Mouse (Mus musculus): Measurements from ENCODE around the gene E030018B13Rik. TPM values are rescaled to one million over a fixed set of nuclear protein-coding genes. Genes with fewer than 3 reads are reported as not detected.

The E030018B13Rik gene
- 0.17 and 0.23 TPM in 2 replicates for polyA plus RNA-seq (2015; fragmentation: Nextera tagmentation; extraction: Ambion mirVana)

- no peak within 1 kb of the TSS for H3K27ac ChIP-seq
- H3K4me3 ChIP-seq, result no peak within 1 kb of the TSS
- ATAC-seq (replicated peaks), result no peak
- no peaks in the 10 kb centered on the region for H3K9me3 ChIP-seq
- H3K27me3 ChIP-seq (replicated peaks), result no peaks in the 10 kb centered on the region
- H3K36me3 ChIP-seq (replicated peaks), result no peaks in the 10 kb centered on the region
- peaks cover 39% of the 10 kb centered on the region for H3K4me1 ChIP-seq
- H3K4me2 ChIP-seq, result no peak within 1 kb of the TSS
- 95% methylated on average over 6 of the region's 6 CpGs for WGBS
- no peak within 1 kb of the TSS for H3K9ac ChIP-seq
Measured at GRCm38 (mm10) chr7:63916268-63916907, at the start of gene E030018B13Rik. TSS of gene E030018B13Rik (plus strand) at chr7:63916857.

- Histone ChIP-seq H3K4me1 (no peaks in the 10 kb centered on the region), H3K9me3 (no peaks in the 10 kb centered on the region), H3K9ac (no peak overlapping the region), H3K36me3 (replicated peaks) (no peaks in the 10 kb centered on the region), H3K27ac (no peak overlapping the region), H3K27me3 (replicated peaks) (no peaks in the 10 kb centered on the region), H3K4me3 (no peak overlapping the region), H3K4me2 (no peak overlapping the region)
- 68% methylated on average over 6 of the region's 6 CpGs for WGBS
- ATAC-seq (replicated peaks), result no peak
Measured at GRCm38 (mm10) chr7:63868356-63868918, 48.2 kb upstream of the E030018B13Rik start.

GRCm38 (mm10) chr7:63871698-63872097, 45.0 kb upstream of the E030018B13Rik start:
- WGBS, result 91% methylated on average over 6 of the region's 6 CpGs
- ATAC-seq (replicated peaks), result no peak

GRCm38 (mm10) chr7:63873880-63874279, 42.8 kb upstream of the E030018B13Rik start:
- ATAC-seq (replicated peaks), result no peak
- H3K9ac ChIP-seq, result no peak overlapping the region
- H3K9me3 ChIP-seq, result no peaks in the 10 kb centered on the region
- no peaks in the 10 kb centered on the region for H3K4me1 ChIP-seq
- no peak overlapping the region for H3K4me3 ChIP-seq
- WGBS, result 72% methylated on average over 12 of the region's 12 CpGs
- H3K27me3 ChIP-seq (replicated peaks), result no peaks in the 10 kb centered on the region
- no peaks in the 10 kb centered on the region for H3K36me3 ChIP-seq (replicated peaks)
- no peak overlapping the region for H3K27ac ChIP-seq
- no peak overlapping the region for H3K4me2 ChIP-seq

More at GRCm38 (mm10) chr7:63871698-63872097, 45.0 kb upstream of the E030018B13Rik start:
- Histone ChIP-seq H3K27ac (no peak overlapping the region), H3K4me2 (no peak overlapping the region), H3K4me3 (no peak overlapping the region), H3K9ac (no peak overlapping the region), H3K27me3 (replicated peaks) (no peaks in the 10 kb centered on the region), H3K4me1 (no peaks in the 10 kb centered on the region), H3K36me3 (replicated peaks) (no peaks in the 10 kb centered on the region), H3K9me3 (no peaks in the 10 kb centered on the region)

- H3K4me3 ChIP-seq, result no peak overlapping the region
- no peak overlapping the region for H3K4me2 ChIP-seq
- no peaks in the 10 kb centered on the region for H3K27me3 ChIP-seq (replicated peaks)
- H3K4me1 ChIP-seq, result no peaks in the 10 kb centered on the region
- no peak for ATAC-seq (replicated peaks)
- H3K9ac ChIP-seq, result no peak overlapping the region
- no peak overlapping the region for H3K27ac ChIP-seq
- H3K36me3 ChIP-seq (replicated peaks), result no peaks in the 10 kb centered on the region
- H3K9me3 ChIP-seq, result no peaks in the 10 kb centered on the region
Measured at GRCm38 (mm10) chr7:63875686-63876085, 41.0 kb upstream of the E030018B13Rik start.

- no peak for ATAC-seq (replicated peaks)
- H3K4me2 ChIP-seq, result no peak overlapping the region
- 92% methylated on average over 2 of the region's 2 CpGs for WGBS
- H3K4me1 ChIP-seq, result no peaks in the 10 kb centered on the region
- H3K9ac ChIP-seq, result no peak overlapping the region
- H3K36me3 ChIP-seq (replicated peaks), result no peaks in the 10 kb centered on the region
- no peak overlapping the region for H3K4me3 ChIP-seq
- H3K9me3 ChIP-seq, result no peaks in the 10 kb centered on the region
- H3K27ac ChIP-seq, result no peak overlapping the region
- H3K27me3 ChIP-seq (replicated peaks), result no peaks in the 10 kb centered on the region
Measured at GRCm38 (mm10) chr7:63876640-63877039, 40.0 kb upstream of the E030018B13Rik start.

GRCm38 (mm10) chr7:63877610-63878009, 39.0 kb upstream of the E030018B13Rik start:
- Histone ChIP-seq H3K4me1 (no peaks in the 10 kb centered on the region), H3K27ac (no peak overlapping the region), H3K9me3 (no peaks in the 10 kb centered on the region), H3K4me2 (no peak overlapping the region), H3K4me3 (no peak overlapping the region), H3K27me3 (replicated peaks) (no peaks in the 10 kb centered on the region), H3K36me3 (replicated peaks) (no peaks in the 10 kb centered on the region), H3K9ac (no peak overlapping the region)
- ATAC-seq (replicated peaks), result no peak
- 27% methylated on average over 14 of the region's 14 CpGs for WGBS

GRCm38 (mm10) chr7:63879583-63879982, 37.1 kb upstream of the E030018B13Rik start:
- Histone ChIP-seq H3K36me3 (replicated peaks) (no peaks in the 10 kb centered on the region), H3K9ac (no peak overlapping the region), H3K4me1 (no peaks in the 10 kb centered on the region), H3K4me2 (no peak overlapping the region), H3K27ac (no peak overlapping the region), H3K9me3 (no peaks in the 10 kb centered on the region), H3K27me3 (replicated peaks) (no peaks in the 10 kb centered on the region), H3K4me3 (no peak overlapping the region)
- 82% methylated on average over 6 of the region's 6 CpGs for WGBS
- ATAC-seq (replicated peaks), result no peak

- no peak overlapping the region for H3K27ac ChIP-seq
- whole genome bisulfite sequencing, result 86% methylated on average over 7 of the region's 7 CpGs
- no peaks in the 10 kb centered on the region for H3K4me1 ChIP-seq
- no peak overlapping the region for H3K4me3 ChIP-seq
- no peaks in the 10 kb centered on the region for H3K9me3 ChIP-seq
- no peaks in the 10 kb centered on the region for H3K36me3 ChIP-seq (replicated peaks)
- H3K9ac ChIP-seq, result no peak overlapping the region
- H3K4me2 ChIP-seq, result no peak overlapping the region
- H3K27me3 ChIP-seq (replicated peaks), result no peaks in the 10 kb centered on the region
- ATAC-seq (replicated peaks), result no peak
Measured at GRCm38 (mm10) chr7:63882739-63883138, 33.9 kb upstream of the E030018B13Rik start.

GRCm38 (mm10) chr7:63885025-63885424, 31.6 kb upstream of the E030018B13Rik start:
- no peaks in the 10 kb centered on the region for H3K27me3 ChIP-seq (replicated peaks)
- no peaks in the 10 kb centered on the region for H3K9me3 ChIP-seq
- ATAC-seq (replicated peaks), result no peak
- H3K27ac ChIP-seq, result no peak overlapping the region
- H3K9ac ChIP-seq, result no peak overlapping the region
- 90% methylated on average over 7 of the region's 7 CpGs for WGBS
- no peak overlapping the region for H3K4me3 ChIP-seq
- peaks cover 5% of the 10 kb centered on the region; the same call in 1 of the 2 replicates for H3K4me1 ChIP-seq
- no peaks in the 10 kb centered on the region for H3K36me3 ChIP-seq (replicated peaks)
- no peak overlapping the region for H3K4me2 ChIP-seq

- 74% methylated on average over 8 of the region's 8 CpGs for WGBS
- ATAC-seq (replicated peaks), result no peak
- no peak overlapping the region for H3K4me3 ChIP-seq
Measured at GRCm38 (mm10) chr7:63887034-63887551, 29.6 kb upstream of the E030018B13Rik start.

GRCm38 (mm10) chr7:63887602-63888123, 29.0 kb upstream of the E030018B13Rik start:
- H3K36me3 ChIP-seq (replicated peaks), result no peaks in the 10 kb centered on the region
- H3K9me3 ChIP-seq, result no peaks in the 10 kb centered on the region
- no peak overlapping the region for H3K4me3 ChIP-seq
- H3K27me3 ChIP-seq (replicated peaks), result no peaks in the 10 kb centered on the region
- no peak overlapping the region for H3K4me2 ChIP-seq
- 87% methylated on average over 10 of the region's 10 CpGs for WGBS
- no peak for ATAC-seq (replicated peaks)
- peaks cover 5% of the 10 kb centered on the region; the same call in 1 of the 2 replicates for H3K4me1 ChIP-seq
- H3K9ac ChIP-seq, result no peak overlapping the region
- no peak overlapping the region for H3K27ac ChIP-seq

More at GRCm38 (mm10) chr7:63887034-63887551, 29.6 kb upstream of the E030018B13Rik start:
- Histone ChIP-seq H3K9me3 (no peaks in the 10 kb centered on the region), H3K27me3 (replicated peaks) (no peaks in the 10 kb centered on the region), H3K4me2 (no peak overlapping the region), H3K27ac (no peak overlapping the region), H3K36me3 (replicated peaks) (no peaks in the 10 kb centered on the region), H3K9ac (no peak overlapping the region), H3K4me1 (peaks cover 5% of the 10 kb centered on the region; the same call in 1 of the 2 replicates)
